Mouse (Mus musculus): Measurements from ENCODE around the gene C130032M10Rik. TPM values are rescaled to one million over a fixed set of nuclear protein-coding genes. Genes with fewer than 3 reads are reported as not detected.

The C130032M10Rik gene
- total RNA-seq (2021), result not detected
- long read RNA-seq, experiment 1, result 0 reads
- long read RNA-seq, experiment 2, result 0 reads

DNA sequence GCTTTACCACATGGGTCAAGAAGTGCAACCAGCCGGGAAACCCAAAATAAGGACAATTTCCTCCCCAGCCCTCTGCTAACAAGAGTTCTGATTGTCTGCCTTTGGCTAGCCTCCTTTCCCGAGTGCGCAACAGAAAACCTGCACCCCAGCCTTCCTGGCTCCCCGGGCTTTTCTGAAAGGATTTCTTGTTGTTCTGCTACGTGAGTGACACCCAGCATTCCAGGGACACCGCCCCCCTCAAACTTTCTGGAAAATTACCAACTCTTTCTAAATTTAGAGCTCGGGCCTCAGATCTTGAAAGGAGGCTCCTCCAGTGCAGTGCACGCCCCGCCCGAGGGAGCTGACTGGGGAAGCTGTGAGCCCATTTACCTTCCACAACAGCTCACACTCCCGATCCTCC, at the start of gene C130032M10Rik:
C130032M10Rik (plus strand) TSS at position 334 of the 400 bp plus-strand sequence.
- no peak for DNase-seq
- intact Hi-C loops (cut with DNase I; ENCODE audit: low total_unique reads), result no loop called here

DNA sequence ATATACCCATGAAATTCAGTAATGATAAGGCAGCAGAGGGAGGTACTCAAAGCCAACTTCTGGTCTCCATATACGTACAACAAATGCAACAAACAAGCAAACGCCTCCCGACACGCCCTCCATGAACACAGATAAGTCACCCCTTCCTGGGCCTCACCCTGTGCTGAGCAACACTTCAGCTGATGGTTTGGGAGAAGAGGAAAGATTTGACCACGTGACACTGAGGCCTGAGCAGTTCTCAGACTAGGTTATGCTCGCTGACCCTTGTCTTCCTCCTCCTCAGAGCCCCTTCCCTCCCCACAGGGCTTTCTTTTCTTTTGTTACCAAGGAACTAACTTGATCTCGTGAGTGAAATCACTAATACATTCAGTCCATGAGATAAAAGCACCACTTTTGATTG, 48.6 kb upstream of the C130032M10Rik start:
- no peak for DNase-seq
- intact Hi-C loops (cut with DNase I; ENCODE audit: low total_unique reads), result no loop called here

DNA sequence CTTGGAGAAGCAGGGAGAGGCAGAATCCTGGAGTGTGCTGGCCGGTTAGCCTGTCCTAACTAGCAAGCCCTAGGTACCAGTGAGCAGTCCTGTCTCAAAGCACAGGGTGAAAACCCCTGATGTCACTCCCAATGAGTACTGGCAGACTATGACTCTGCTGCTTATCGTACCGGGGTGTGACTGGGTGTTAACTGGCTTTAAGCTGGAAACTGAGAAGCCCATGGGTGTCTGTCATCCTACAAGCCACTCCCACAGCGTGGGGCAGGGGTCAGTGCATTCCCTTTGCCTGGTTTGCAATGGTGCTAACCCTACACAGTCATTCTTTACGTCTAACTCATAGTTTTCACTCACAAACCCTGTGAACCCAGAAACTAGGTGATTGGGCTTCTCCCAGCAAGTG, 47.3 kb upstream of the C130032M10Rik start:
- intact Hi-C loops (cut with DNase I; ENCODE audit: low total_unique reads), result no loop called here
- no peak for DNase-seq

DNA sequence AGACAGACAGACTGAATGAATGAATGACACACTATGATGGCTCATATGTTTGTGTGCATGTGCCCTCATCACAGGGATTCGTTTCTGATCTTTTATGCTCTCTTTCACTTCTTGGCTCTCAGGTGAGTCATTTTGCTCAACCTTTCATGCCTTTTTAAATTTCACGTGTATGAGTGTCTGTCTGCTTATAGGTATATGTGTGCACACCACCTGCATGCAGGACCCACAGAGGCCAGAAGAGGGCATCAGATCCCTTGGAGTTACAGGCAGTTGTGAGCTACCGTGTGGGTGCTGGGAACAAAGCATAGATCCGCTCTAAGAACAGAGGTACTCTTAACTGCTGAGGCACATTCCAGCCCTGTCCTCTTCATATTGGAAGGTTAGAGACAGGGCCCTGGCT, 46.8 kb upstream of the C130032M10Rik start:
- DNase-seq, result no peak
- intact Hi-C loops (cut with DNase I; ENCODE audit: low total_unique reads), result no loop called here

DNA sequence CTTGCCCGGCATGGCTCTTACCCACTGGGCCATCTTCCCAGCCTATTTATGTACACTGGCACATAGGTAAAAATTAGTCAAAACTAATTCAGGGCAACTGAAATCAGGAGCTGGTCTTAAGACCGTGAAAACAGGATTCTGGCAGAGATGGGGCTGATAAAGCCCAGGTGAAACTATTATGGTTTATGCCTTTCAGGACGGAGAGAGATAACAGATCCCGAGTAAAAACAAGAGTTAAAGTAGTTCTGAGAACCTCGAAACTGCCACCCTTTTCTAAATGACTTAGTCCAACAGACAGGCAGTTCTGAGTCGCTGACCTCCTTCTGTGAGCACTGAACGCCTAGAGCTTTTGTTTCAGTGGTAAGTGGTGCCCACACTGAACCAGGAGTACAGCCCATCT, 43.6 kb upstream of the C130032M10Rik start:
- DNase-seq, result no peak
- intact Hi-C loops (cut with DNase I; ENCODE audit: low total_unique reads), result no loop called here

DNA sequence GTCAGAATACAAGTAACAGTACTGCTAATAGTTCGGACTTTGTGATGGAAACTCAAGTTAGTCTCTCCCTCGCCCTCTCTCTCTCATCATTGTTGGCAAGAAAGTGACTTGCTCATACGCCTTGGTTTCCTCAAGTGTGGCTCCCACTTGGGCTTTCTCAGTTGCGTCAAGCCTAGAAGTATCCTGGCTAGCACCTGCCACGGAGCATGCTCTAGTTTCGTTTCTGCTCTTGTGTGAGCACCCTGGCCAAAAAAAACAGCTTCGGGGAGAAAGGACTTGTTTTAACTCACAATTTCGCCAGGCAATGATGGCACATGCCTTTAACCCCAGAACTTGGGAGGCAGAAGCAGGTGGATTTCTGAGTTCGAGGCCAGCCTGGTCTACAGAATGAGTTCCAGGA, 38.5 kb upstream of the C130032M10Rik start:
- intact Hi-C loops (cut with DNase I; ENCODE audit: low total_unique reads), result no loop called here
- no peak for DNase-seq

DNA sequence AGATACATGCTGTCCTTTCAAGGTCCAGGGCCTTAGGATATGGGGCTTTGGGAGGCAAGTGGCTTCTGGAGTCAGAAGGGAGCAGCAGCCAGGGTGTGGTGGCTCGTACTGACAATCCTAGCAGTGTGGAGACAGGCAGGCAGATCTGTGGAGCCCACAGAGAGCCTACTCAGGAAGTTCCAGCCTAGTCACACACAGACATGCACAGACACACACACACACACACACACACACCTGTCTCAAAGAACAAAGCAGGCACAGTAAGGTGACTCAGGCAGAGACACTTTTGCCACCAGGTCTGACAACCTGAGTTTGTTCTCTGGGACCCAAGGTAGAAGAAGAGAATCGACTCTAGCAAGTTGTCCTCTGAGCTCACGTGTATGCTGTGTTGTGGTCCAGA, 34.6 kb upstream of the C130032M10Rik start:
- intact Hi-C loops (cut with DNase I; ENCODE audit: low total_unique reads), result no loop called here
- no peak for DNase-seq

DNA sequence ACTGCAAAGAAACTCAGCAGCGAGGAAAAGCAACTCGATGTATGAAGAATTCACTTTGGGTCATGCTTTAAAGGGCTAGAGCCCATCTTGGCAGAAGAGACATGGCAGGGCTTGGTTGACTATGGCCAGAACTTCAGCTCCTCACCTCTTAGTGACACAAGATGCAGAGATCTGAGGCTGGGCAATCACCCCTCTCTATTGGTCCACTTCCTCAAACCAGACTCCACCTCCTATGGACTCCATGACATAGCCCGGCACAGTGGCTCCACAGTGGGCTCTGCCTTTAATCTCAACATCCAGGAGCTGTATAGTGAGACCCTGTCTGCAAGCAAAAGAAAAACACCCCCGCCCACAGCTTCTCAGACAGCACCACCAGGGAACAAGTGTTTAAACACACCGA, 30.7 kb upstream of the C130032M10Rik start:
- DNase-seq, result no peak
- intact Hi-C loops (cut with DNase I; ENCODE audit: low total_unique reads), result no loop called here

DNA sequence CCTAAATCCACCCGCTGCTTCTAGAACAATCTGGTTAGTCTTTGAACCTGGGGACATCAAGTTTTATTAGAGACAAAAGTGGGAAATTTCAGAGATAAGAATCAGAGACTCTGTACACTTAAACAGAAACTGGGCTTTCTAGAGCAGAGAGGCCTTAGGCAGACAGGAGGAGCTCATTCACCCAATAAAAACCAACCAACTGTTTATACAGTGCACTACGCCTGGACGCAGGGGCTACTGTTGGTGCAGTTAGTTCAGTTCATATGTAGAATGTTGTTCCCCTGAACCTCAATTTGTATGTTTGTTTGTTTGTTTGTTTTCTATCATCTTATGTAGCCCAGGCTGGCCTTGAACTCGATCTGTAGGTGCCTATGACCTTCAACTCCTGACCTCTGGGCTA, 28.7 kb upstream of the C130032M10Rik start:
- no peak for DNase-seq
- intact Hi-C loops (cut with DNase I; ENCODE audit: low total_unique reads), result no loop called here

DNA sequence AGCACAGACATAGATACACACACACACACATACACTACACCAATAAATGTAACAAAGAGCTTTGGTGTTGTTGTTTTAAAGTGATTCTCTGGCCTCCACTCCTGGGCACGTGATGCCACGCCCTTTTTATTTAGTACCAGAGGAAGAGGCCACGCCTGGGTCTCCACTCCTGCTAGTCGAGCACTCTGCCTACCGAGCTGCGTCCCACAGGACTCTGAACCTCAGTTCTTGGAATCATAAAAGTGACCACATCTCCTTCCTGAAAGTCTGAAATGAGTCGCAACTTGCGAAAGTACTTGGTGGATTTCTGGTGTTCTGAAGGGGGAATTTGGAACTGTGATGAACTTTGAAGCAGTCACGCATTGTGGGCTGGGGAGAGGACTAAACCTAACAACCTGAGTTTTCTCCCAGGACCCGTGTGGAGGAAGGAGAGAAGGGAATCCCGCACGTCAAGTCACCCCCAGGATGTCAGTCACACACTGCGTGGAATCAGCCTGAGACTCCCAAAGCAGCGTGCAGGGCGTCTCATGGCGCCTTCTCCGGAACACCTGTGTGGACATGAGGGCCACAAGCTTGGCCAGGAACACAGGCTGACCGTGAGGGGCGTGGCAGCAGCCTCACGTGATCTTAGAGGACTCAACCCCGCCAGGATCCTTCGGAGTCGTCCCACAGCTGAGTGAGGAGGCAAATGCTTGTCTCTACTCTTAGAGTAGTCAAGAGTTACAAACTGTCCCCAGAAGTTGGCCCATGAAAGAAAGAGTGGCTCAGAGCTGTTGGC, 27.8 kb upstream of the C130032M10Rik start:
- DNase-seq, result no peak
- intact Hi-C loops (cut with DNase I; ENCODE audit: low total_unique reads), result no loop called here

DNA sequence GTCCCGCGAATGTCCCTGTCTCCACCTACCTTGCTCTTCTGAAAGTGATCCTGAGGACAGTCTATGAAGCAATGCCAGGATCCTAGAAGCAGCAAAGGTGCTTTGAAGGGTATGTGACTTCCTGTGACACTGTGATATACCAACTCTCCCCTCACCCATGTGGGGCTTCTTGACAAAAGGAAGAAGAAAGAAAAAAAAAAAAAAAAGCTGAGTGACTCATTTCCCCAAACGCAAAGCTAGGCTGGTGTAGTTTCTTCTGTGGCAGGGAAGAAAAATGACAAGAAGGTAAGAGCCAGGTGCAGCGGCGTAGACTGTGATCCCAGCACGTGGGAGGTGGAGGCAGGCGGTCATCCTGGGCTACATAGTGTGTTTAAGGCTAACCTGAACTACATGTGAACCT, 19.0 kb upstream of the C130032M10Rik start:
- no peak for DNase-seq
- intact Hi-C loops (cut with DNase I; ENCODE audit: low total_unique reads), result loop anchor here (5.0 kb wide), 1 partner anchor 79 kb away; no protein-coding TSS in a partner anchor

DNA sequence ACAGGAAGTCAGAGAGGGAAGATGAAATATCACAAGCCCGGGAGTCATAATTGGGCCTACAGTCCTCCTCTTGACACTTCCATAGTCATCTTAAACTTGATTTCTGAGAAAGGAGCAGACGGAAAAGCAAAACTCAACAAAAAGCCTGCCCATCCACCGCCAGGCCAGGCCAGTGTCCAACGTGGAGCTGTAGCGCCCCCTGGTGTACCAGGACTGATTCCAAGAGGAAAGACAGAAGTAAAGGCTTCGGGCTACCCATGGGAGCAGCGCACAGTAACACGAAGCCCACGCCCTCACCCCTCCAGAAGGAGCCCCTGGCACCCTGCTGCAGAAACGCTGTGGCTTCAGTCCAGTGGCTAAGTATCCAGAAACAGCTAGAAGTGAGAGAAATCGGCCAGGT, 17.3 kb upstream of the C130032M10Rik start:
- intact Hi-C loops (cut with DNase I; ENCODE audit: low total_unique reads), result loop anchor here (5.0 kb wide), 1 partner anchor 81 kb away; no protein-coding TSS in a partner anchor
- DNase-seq, result peak; percentile 85

DNA sequence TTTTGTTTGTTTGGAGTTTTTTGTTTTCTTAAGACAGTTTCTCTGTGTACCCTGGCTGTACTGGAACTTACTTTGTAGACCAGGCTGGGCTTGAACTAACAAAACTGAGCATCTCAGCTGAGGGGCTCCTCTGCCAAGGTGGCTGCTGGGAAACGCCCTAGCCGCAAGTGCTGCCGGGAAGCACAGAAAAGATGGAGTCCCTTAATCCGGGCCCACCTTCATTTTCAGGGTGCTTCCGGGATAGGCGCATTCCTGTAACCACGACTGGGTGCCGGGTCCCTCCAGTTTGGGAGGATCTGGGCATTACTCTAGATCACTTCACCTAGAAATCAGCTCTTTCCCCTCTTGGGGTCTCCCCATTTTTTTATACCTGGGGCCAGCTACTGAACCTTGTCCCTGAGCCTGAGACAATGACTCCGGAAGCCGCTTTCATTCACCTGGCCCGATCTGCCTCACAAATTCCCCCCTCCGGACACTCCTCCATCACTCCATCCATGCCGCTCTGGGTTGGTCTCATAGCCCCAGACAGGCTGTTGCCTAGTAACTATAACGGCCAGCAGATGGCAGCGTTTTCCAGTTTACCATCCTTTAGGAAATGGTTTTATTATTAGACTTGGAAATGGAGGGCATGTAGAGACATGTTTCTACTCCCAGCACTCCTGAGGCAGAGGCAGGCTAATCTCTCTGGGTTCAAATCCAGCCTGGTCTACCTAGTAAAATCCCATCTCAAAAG, 15.5 kb upstream of the C130032M10Rik start:
- intact Hi-C loops (cut with DNase I; ENCODE audit: low total_unique reads), result loop anchor here (2.0 to 5.0 kb wide), 2 partner anchors 83 to 85 kb away; no protein-coding TSS in a partner anchor
- DNase-seq, result peak; percentile 57

DNA sequence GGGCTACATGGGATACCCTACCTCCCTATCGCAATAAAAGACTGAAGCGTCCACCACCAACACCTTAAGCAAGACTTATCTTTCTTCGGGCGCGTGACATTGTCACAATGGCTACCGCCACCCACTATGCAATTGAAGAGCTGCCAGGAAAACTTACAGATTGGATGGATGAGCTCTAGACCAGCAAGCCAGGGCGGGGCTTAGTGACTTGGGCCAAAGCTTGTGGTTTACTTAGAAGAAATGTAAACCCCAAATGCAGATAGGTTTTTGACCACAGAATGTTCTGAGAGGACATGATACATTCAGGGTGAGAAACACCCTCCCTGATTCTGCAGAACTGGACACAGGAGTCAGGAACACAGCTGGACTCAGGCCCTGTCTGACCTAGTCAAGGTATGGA, 14.4 kb upstream of the C130032M10Rik start:
- intact Hi-C loops (cut with DNase I; ENCODE audit: low total_unique reads), result loop anchor here (2.0 kb wide), 1 partner anchor 84 kb away; no protein-coding TSS in a partner anchor
- DNase-seq, result no peak

DNA sequence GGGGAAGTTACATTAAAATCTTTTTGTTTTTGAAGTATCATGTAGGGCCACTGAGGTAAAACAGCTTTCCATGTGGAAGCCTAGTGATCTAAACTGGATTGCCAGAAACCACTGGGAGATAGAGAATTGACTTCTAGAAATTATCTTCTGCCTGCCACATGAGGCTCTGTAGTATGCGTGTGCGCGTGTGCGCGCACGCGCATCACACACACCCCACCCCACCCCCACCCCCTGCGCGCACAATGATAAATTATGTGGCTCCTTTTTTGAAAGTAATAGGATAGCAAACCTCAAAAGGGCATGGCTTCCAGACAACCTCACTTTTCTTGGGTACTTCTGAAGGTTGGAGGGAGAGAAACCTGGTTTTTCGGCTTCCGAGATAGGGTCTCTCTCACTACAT, 13.6 kb upstream of the C130032M10Rik start:
- intact Hi-C loops (cut with DNase I; ENCODE audit: low total_unique reads), result loop anchor here (2.0 kb wide), 1 partner anchor 83 kb away; no protein-coding TSS in a partner anchor

DNA sequence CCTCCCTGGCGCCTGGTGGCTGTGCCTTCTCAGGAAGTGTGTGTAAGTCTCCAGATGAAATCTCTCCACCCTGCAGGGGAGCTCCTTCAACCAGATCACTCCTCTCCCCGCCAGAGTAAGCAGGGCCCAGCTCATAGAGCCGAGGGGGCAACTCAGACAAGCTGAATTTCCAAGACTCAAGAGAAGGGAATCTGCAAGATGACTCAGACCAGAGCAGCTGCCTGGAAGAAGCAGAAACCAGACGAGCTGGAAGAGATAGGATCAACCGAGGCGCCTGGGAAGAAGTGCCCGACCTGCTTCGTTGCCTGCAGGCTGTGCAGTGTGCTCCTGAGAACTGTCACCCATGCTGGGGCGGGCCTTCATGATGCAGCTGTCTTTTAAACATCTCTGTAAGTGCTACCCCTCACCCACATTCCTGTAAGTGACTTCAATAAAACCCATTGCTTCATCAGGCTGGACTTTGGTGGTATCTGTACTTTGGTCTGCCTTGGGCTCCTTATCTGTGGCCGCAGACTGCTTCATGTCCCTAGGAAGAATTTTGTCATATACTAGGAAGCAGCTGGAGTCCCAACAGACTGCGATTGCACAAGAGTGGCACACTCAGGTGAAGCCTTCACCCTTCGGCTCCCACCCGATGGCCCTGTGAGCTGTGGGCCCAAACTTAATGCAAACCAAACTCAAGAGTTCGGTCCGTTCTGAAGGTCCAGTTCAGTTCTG, 12.6 kb upstream of the C130032M10Rik start:
- no peak for DNase-seq
- intact Hi-C loops (cut with DNase I; ENCODE audit: low total_unique reads), result no loop called here

More for the DNA sequence above, 13.6 kb upstream of the C130032M10Rik start:
- DNase-seq, result no peak

DNA sequence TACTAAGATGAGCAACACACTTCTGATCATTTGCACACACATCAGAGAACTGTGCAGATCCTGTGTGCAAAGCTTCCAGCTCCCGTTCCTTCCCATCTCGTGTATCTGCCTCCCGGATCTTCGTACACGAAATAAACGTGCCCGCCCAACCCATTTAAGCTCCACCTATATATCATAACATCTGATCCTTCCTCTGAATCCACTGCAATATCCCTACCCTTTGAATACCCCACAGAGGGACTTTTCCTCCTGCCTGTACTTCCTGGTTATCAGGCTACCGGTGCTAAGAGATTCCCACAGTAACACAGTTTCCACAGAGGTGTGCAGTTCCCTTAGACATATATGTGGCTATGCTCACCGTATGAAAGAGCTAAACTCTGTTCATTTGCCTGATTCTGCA, 10.7 kb upstream of the C130032M10Rik start, which contains the start of gene Ccr4:
Ccr4 (minus strand) TSS at position 101 of the 400 bp plus-strand sequence.
- no peak for DNase-seq
- intact Hi-C loops (cut with DNase I; ENCODE audit: low total_unique reads), result no loop called here

DNA sequence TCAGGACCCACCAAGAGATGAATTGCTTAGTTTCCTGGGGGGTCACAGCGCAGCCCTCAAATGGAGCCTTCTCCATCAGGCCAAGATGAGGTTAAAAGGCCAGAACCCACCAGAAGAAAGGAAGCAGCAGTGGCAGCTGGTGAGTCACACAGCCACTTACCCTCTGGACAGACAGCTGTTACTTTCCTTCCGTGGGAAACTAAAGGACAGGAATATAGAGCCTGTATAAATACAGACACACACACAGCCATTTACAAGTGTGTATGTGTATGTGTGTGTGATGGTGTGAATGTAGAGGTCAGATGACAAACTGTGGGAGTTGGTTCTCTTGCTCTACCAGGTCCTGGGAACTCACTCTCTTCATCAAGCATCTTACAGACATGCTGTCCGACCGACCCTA, 8.9 kb upstream of the C130032M10Rik start:
- intact Hi-C loops (cut with DNase I; ENCODE audit: low total_unique reads), result no loop called here

DNA sequence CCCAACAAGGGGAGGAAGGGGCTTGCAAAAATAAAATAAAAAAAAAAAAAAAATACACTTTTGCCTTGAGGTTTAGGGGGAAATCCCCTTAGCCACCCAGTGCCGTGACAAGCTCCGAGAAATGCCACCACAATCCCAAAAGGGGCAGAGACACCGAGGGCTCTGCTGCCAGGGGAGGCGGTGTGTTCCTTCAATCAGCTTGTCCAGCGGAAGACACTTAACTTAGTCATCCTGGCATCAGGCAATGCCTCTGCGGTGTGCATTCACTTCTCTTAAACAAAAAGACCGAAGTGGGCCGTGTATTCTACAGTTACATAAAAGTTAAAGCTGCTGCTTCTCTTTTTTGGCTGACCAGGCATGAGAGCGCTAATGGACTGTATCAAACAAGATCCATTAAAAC, 8.1 kb upstream of the C130032M10Rik start:
- intact Hi-C loops (cut with DNase I; ENCODE audit: low total_unique reads), result no loop called here
- DNase-seq, result no peak

More for the DNA sequence above, 8.9 kb upstream of the C130032M10Rik start:
- DNase-seq, result no peak

DNA sequence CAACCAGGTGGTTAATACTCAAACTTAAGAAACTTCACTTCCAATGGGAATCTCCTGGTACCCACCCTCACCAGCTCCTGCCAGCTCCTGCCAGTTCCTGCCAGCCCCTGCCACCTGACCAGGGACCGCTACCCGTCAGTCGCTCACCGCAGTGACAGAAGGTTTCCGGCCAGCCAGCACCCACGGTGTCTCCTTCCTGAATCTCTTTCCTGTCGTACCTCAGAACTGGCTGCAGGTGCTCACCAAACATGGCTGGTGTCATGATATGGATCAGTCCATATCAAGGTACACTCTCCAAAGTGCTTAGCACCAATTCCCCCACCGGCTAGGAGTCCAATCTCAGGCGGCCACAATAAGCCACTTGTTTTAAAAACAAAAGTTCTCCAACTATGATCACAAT, 5.7 kb upstream of the C130032M10Rik start:
- DNase-seq, result no peak
- intact Hi-C loops (cut with DNase I; ENCODE audit: low total_unique reads), result no loop called here

Data from gastrocnemius, postnatal 14 days (tissue).